Mouse (Mus musculus) hindbrain, embryonic 12.5 days (tissue): Measurements from ENCODE around the gene Zmynd11. TPM values are rescaled to one million over a fixed set of nuclear protein-coding genes. Genes with fewer than 3 reads are reported as not detected.

Experiments
- ATAC-seq: fragments of 200-750 bp; cut with Nextera tagmentation; 2 replicates; pipeline ENCODE4 v1.8.0; 2017; ENCODE audit warnings: moderate TSS enrichment; ENCODE audit not compliant: low FRiP score
- H3K27ac ChIP-seq: fragments of 300-500 bp; sonication (generic); 2 replicates; pipeline ENCODE4 v1.5.1; 2016; ENCODE audit warnings: mild to moderate bottlenecking
- H3K27me3 ChIP-seq: fragments of 300-500 bp; sonication (generic); 2 replicates; pipeline ENCODE4 v1.6.1; 2016; ENCODE audit warnings: mild to moderate bottlenecking
- H3K36me3 ChIP-seq: fragments of 300-500 bp; sonication (generic); 2 replicates; pipeline ENCODE4 v1.6.1; 2016; ENCODE audit warnings: mild to moderate bottlenecking
- H3K4me1 ChIP-seq: fragments of 300-500 bp; sonication (generic); 2 replicates; pipeline ENCODE4 v1.6.1; 2016
- H3K4me2 ChIP-seq: fragments of 300-500 bp; sonication (generic); replicated peaks from 2 replicates; pipeline ENCODE4 v1.6.1; 2016; ENCODE audit warnings: mild to moderate bottlenecking
- H3K4me3 ChIP-seq: fragments of 300-500 bp; sonication (generic); 2 replicates; pipeline ENCODE4 v1.5.1; 2016; ENCODE audit warnings: mild to moderate bottlenecking
- H3K9ac ChIP-seq: fragments of 300-500 bp; sonication (generic); 2 replicates; pipeline ENCODE4 v1.6.1; 2016; ENCODE audit warnings: mild to moderate bottlenecking, moderate library complexity
- H3K9me3 ChIP-seq: fragments of 300-500 bp; sonication (generic); replicated peaks from 2 replicates; pipeline ENCODE4 v1.6.1; 2016; ENCODE audit warnings: mild to moderate bottlenecking
- WGBS: fragments of 180-500 bp; shearing (Covaris S2); methylation state at CpG from one replicate; pipeline ENCODE4 v1.1.7; 2016; 5-methylcytosine and 5-hydroxymethylcytosine counted together
- polyA plus RNA-seq: library from polyadenylated mRNA; unstranded; fragments of >200 nt; fragmentation: Nextera tagmentation; extraction: Ambion mirVana; gene quantifications from 2 replicates; pipeline ENCODE4 v1.2.1, GENCODE M21; 2016

Zmynd11 gene
- polyA plus RNA-seq, 1 experiment from 2014 or later, result 158 TPM

GRCm38 (mm10) chr13:9712409-9712808 lies 52.7 kb downstream of the Zmynd11 start:
- Histone ChIP-seq H3K9me3 (no peaks in the 10 kb centered on the region), H3K9ac (no peak overlapping the region), H3K4me3 (no peak overlapping the region), H3K4me2 (no peak overlapping the region), H3K27me3 (no peaks in the 10 kb centered on the region), H3K36me3 (peaks cover 12% of the 10 kb centered on the region; the same call in 1 of the 2 replicates), H3K4me1 (no peaks in the 10 kb centered on the region), H3K27ac (no peak overlapping the region)
- WGBS, result 96% methylated on average over 1 of the region's 1 CpGs
- ATAC-seq, result no peak

- H3K27ac ChIP-seq, result no peak overlapping the region
- H3K9me3 ChIP-seq, result no peaks in the 10 kb centered on the region
Measured at GRCm38 (mm10) chr13:9708433-9709240, 56.5 kb downstream of the Zmynd11 start.

GRCm38 (mm10) chr13:9706720-9707119 lies 58.4 kb downstream of the Zmynd11 start:
- no peak for ATAC-seq
- Histone ChIP-seq H3K4me3 (no peak overlapping the region), H3K27me3 (no peaks in the 10 kb centered on the region), H3K9me3 (no peaks in the 10 kb centered on the region), H3K36me3 (0 out of 2 replicates have a peak, but pooled peaks cover 5% of the 10 kb centered on the region), H3K9ac (no peak overlapping the region), H3K4me1 (no peaks in the 10 kb centered on the region), H3K27ac (no peak overlapping the region), H3K4me2 (no peak overlapping the region)
- WGBS, result 96% methylated on average over 8 of the region's 8 CpGs

More at GRCm38 (mm10) chr13:9708433-9709240, 56.5 kb downstream of the Zmynd11 start:
- Histone ChIP-seq H3K4me2 (no peak overlapping the region), H3K4me1 (no peaks in the 10 kb centered on the region), H3K27me3 (no peaks in the 10 kb centered on the region), H3K4me3 (no peak overlapping the region), H3K36me3 (peaks cover 7% of the 10 kb centered on the region; the same call in 1 of the 2 replicates), H3K9ac (no peak overlapping the region)
- WGBS, result 70% methylated on average over 7 of the region's 7 CpGs
- ATAC-seq, result no peak

GRCm38 (mm10) chr13:9702615-9703235 lies 62.4 kb downstream of the Zmynd11 start:
- peaks cover 4% of the 10 kb centered on the region; the same call in 1 of the 2 replicates for H3K36me3 ChIP-seq
- no peaks in the 10 kb centered on the region for H3K4me1 ChIP-seq
- H3K27me3 ChIP-seq, result no peaks in the 10 kb centered on the region
- H3K4me3 ChIP-seq, result no peak overlapping the region
- no peak overlapping the region for H3K27ac ChIP-seq
- no peak overlapping the region for H3K9ac ChIP-seq
- no peak overlapping the region for H3K4me2 ChIP-seq
- 75% methylated on average over 12 of the region's 12 CpGs for WGBS
- no peaks in the 10 kb centered on the region for H3K9me3 ChIP-seq
- ATAC-seq, result no peak

- Histone ChIP-seq H3K4me2 (no peak overlapping the region), H3K4me3 (no peak overlapping the region), H3K27ac (no peak overlapping the region), H3K4me1 (no peaks in the 10 kb centered on the region), H3K27me3 (no peaks in the 10 kb centered on the region), H3K9ac (no peak overlapping the region), H3K9me3 (no peaks in the 10 kb centered on the region), H3K36me3 (peaks cover 42% of the 10 kb centered on the region)
- WGBS, result 96% methylated on average over 4 of the region's 4 CpGs
- ATAC-seq, result no peak
Measured at GRCm38 (mm10) chr13:9697340-9697739, 67.8 kb downstream of the Zmynd11 start.

- ATAC-seq, result no peak
- Histone ChIP-seq H3K9ac (no peak overlapping the region), H3K27me3 (no peaks in the 10 kb centered on the region)
Measured at GRCm38 (mm10) chr13:9695809-9696208, 69.3 kb downstream of the Zmynd11 start.

GRCm38 (mm10) chr13:9695403-9695802 lies 69.7 kb downstream of the Zmynd11 start:
- WGBS, result 91% methylated on average over 4 of the region's 4 CpGs
- no peak overlapping the region for H3K4me2 ChIP-seq
- no peak overlapping the region for H3K4me3 ChIP-seq
- H3K27ac ChIP-seq, result no peak overlapping the region
- no peaks in the 10 kb centered on the region for H3K9me3 ChIP-seq
- H3K4me1 ChIP-seq, result no peaks in the 10 kb centered on the region
- peaks cover 60% of the 10 kb centered on the region for H3K36me3 ChIP-seq
- H3K27me3 ChIP-seq, result no peaks in the 10 kb centered on the region
- H3K9ac ChIP-seq, result no peak overlapping the region
- no peak for ATAC-seq

More at GRCm38 (mm10) chr13:9695809-9696208, 69.3 kb downstream of the Zmynd11 start:
- Histone ChIP-seq H3K9me3 (no peaks in the 10 kb centered on the region), H3K4me3 (no peak overlapping the region), H3K4me2 (no peak overlapping the region), H3K36me3 (peaks cover 55% of the 10 kb centered on the region), H3K4me1 (no peaks in the 10 kb centered on the region), H3K27ac (no peak overlapping the region)

- ATAC-seq, result no peak
- WGBS, result 93% methylated on average over 6 of the region's 6 CpGs
Measured at GRCm38 (mm10) chr13:9694651-9695050, 70.5 kb downstream of the Zmynd11 start.

GRCm38 (mm10) chr13:9692876-9693275 lies 72.3 kb downstream of the Zmynd11 start:
- 83% methylated on average over 3 of the region's 3 CpGs for WGBS
- Histone ChIP-seq H3K27ac (no peak overlapping the region), H3K27me3 (no peaks in the 10 kb centered on the region), H3K9ac (no peak overlapping the region), H3K4me1 (no peaks in the 10 kb centered on the region), H3K4me2 (no peak overlapping the region), H3K4me3 (no peak overlapping the region), H3K9me3 (no peaks in the 10 kb centered on the region), H3K36me3 (peaks cover 79% of the 10 kb centered on the region)
- no peak for ATAC-seq

More at GRCm38 (mm10) chr13:9694651-9695050, 70.5 kb downstream of the Zmynd11 start:
- no peak overlapping the region for H3K27ac ChIP-seq
- H3K9ac ChIP-seq, result no peak overlapping the region
- no peaks in the 10 kb centered on the region for H3K4me1 ChIP-seq
- no peaks in the 10 kb centered on the region for H3K27me3 ChIP-seq
- H3K36me3 ChIP-seq, result peaks cover 65% of the 10 kb centered on the region
- H3K4me2 ChIP-seq, result no peak overlapping the region
- no peaks in the 10 kb centered on the region for H3K9me3 ChIP-seq
- no peak overlapping the region for H3K4me3 ChIP-seq

GRCm38 (mm10) chr13:9689366-9689765 lies 75.8 kb downstream of the Zmynd11 start:
- no peak overlapping the region for H3K4me3 ChIP-seq
- 93% methylated on average over 16 of the region's 16 CpGs for WGBS

GRCm38 (mm10) chr13:9686765-9687164 lies 78.4 kb downstream of the Zmynd11 start:
- Histone ChIP-seq H3K27ac (no peak overlapping the region), H3K4me2 (no peak overlapping the region), H3K9ac (no peak overlapping the region), H3K27me3 (no peaks in the 10 kb centered on the region), H3K9me3 (no peaks in the 10 kb centered on the region), H3K36me3 (peaks cover 92% of the 10 kb centered on the region), H3K4me3 (no peak overlapping the region), H3K4me1 (no peaks in the 10 kb centered on the region)
- no peak for ATAC-seq
- 89% methylated on average over 11 of the region's 11 CpGs for WGBS

More at GRCm38 (mm10) chr13:9689366-9689765, 75.8 kb downstream of the Zmynd11 start:
- H3K27ac ChIP-seq, result no peak overlapping the region
- H3K9ac ChIP-seq, result no peak overlapping the region
- H3K9me3 ChIP-seq, result no peaks in the 10 kb centered on the region
- ATAC-seq, result no peak
- H3K27me3 ChIP-seq, result no peaks in the 10 kb centered on the region
- H3K4me2 ChIP-seq, result no peak overlapping the region
- H3K36me3 ChIP-seq, result peaks cover 86% of the 10 kb centered on the region
- no peaks in the 10 kb centered on the region for H3K4me1 ChIP-seq

GRCm38 (mm10) chr13:9686261-9686660 lies 78.9 kb downstream of the Zmynd11 start:
- no peak overlapping the region for H3K9ac ChIP-seq
- peaks cover 92% of the 10 kb centered on the region for H3K36me3 ChIP-seq
- no peak for ATAC-seq
- H3K4me1 ChIP-seq, result no peaks in the 10 kb centered on the region
- WGBS, result 93% methylated on average over 7 of the region's 7 CpGs
- H3K4me2 ChIP-seq, result no peak overlapping the region
- H3K9me3 ChIP-seq, result no peaks in the 10 kb centered on the region
- no peak overlapping the region for H3K4me3 ChIP-seq
- no peak overlapping the region for H3K27ac ChIP-seq
- H3K27me3 ChIP-seq, result no peaks in the 10 kb centered on the region
